ENCODE assay signal across 9 mouse cellular contexts in genomic region chr17:45581567-45581983, GRCm38 (mm10). TPM values are rescaled to one million over a fixed set of nuclear protein-coding genes. Genes with fewer than 3 reads are reported as not detected.
DNase-seq lines count a peak whose midpoint lies in the region; ATAC-seq and TF ChIP-seq lines count a peak whose summit lies in the region.
"Had no signal": no experiment of that assay in that cellular context is flagged by ENCODE, and none has a peak within 500 bp of the region (broad histone marks: within the 10 kb centered on the region; RNA-seq: fewer than 3 reads in every experiment).

No protein-coding gene starts in this region.

- peak; percentile 14 for TF ChIP-seq CTCF in ES-Bruce4 (IDR thresholded peaks at IDR 0.05; ENCODE audit: low read depth, low read length)

- H3K27me3 ChIP-seq in forebrain, embryonic 10.5 days (ENCODE audit: poor library complexity, severe bottlenecking), result no peaks in the 10 kb centered on the region
- H3K27me3 ChIP-seq in forebrain, embryonic 12.5 days, result no peaks in the 10 kb centered on the region
- H3K27me3 ChIP-seq in ES-Bruce4 (ENCODE audit: control insufficient read depth, insufficient read depth, low read length, poor library complexity, severe bottlenecking), result no peaks in the 10 kb centered on the region
- no peaks in the 10 kb centered on the region for H3K27me3 ChIP-seq in heart, embryonic 13.5 days (replicated peaks)
- H3K27me3 ChIP-seq in lung, embryonic 15.5 days, result no peaks in the 10 kb centered on the region

- H3K36me3 ChIP-seq in forebrain, embryonic 10.5 days (replicated peaks), result peaks cover 7% of the 10 kb centered on the region
- H3K36me3 ChIP-seq in forebrain, embryonic 12.5 days (replicated peaks), result 0 out of 2 replicates have a peak, but pooled peaks cover 4% of the 10 kb centered on the region
- 0 out of 2 replicates have a peak, but pooled peaks cover under 1% of the 10 kb centered on the region for H3K36me3 ChIP-seq in ES-Bruce4 (ENCODE audit: control insufficient read depth, insufficient read depth, low read length, poor library complexity, severe bottlenecking)
- H3K36me3 ChIP-seq in heart, embryonic 13.5 days, result peaks cover 6% of the 10 kb centered on the region
- peaks cover 3% of the 10 kb centered on the region; the same call in 1 of the 2 replicates for H3K36me3 ChIP-seq in lung, embryonic 15.5 days

- no peak overlapping the region for H3K9ac ChIP-seq in forebrain, embryonic 12.5 days
- H3K9ac ChIP-seq in ES-Bruce4 (ENCODE audit: low read depth, poor library complexity, severe bottlenecking), result no peak overlapping the region
- H3K9ac ChIP-seq in heart, embryonic 13.5 days, result no peak overlapping the region
- no peak overlapping the region for H3K9ac ChIP-seq in lung, embryonic 15.5 days

- TF ChIP-seq EP300 in ES-Bruce4 (IDR thresholded peaks at IDR 0.05; ENCODE audit: insufficient read depth, low read depth, low read length), result no peak

- no peak for ATAC-seq in forebrain, embryonic 12.5 days (ENCODE audit: low FRiP score)
- no peak for ATAC-seq in heart, embryonic 13.5 days (ENCODE audit: extremely low read depth, insufficient number of reproducible peaks, low FRiP score, low TSS enrichment)
- ATAC-seq in lung, embryonic 15.5 days (ENCODE audit: borderline replicate concordance, extremely low read depth, low FRiP score, low TSS enrichment), result 0 out of 2 replicates have a peak, but pooled peaks have one; percentile 7

- no peak overlapping the region for H3K27ac ChIP-seq in forebrain, embryonic 10.5 days
- H3K27ac ChIP-seq in forebrain, embryonic 12.5 days, result no peak overlapping the region
- H3K27ac ChIP-seq in ES-Bruce4 (ENCODE audit: insufficient read depth, low read length), result no peak overlapping the region
- peak overlapping the region; percentile 59 for H3K27ac ChIP-seq in heart, embryonic 13.5 days (replicated peaks)
- peak overlapping the region; percentile 61; the same call in 1 of the 2 replicates for H3K27ac ChIP-seq in lung, embryonic 15.5 days

- H3K4me3 ChIP-seq in forebrain, embryonic 10.5 days, result no peak overlapping the region; the same call in 1 of the 2 replicates
- H3K4me3 ChIP-seq in forebrain, embryonic 12.5 days (replicated peaks), result no peak overlapping the region
- H3K4me3 ChIP-seq in ES-Bruce4 (ENCODE audit: low read depth, low read length), result no peak overlapping the region
- no peak overlapping the region for H3K4me3 ChIP-seq in heart, embryonic 13.5 days
- no peak overlapping the region for H3K4me3 ChIP-seq in lung, embryonic 15.5 days
- H3K4me3 ChIP-seq: megakaryocyte, embryonic 14.5 days had no signal

- no peak overlapping the region for H3K4me2 ChIP-seq in forebrain, embryonic 12.5 days
- no peak overlapping the region for H3K4me2 ChIP-seq in heart, embryonic 13.5 days
- 0 out of 2 replicates have a peak overlapping the region, but pooled peaks have one; percentile 21 for H3K4me2 ChIP-seq in lung, embryonic 15.5 days

- DNase-seq in forebrain, embryonic 10.5 days (ENCODE audit: extremely low spot score, low spot score), result peak; percentile 72
- peak; percentile 85 to 90 for DNase-seq in cerebellum, postnatal 10 days
- DNase-seq in kidney, postnatal 36 days, result peak; percentile 77 to 82
- DNase-seq in skeletal muscle tissue, adult 2 months (ENCODE audit: low read depth, low spot score), result peak; percentile 74

- WGBS in forebrain, embryonic 10.5 days, result 22% methylated on average over 2 of the region's 2 CpGs
- WGBS in forebrain, embryonic 12.5 days, result 18% methylated on average over 2 of the region's 2 CpGs
- 12% methylated on average over 2 of the region's 2 CpGs for WGBS in heart, embryonic 13.5 days
- WGBS in lung, embryonic 15.5 days, result 3% methylated on average over 2 of the region's 2 CpGs

- TF ChIP-seq POLR2A in ES-Bruce4 (IDR thresholded peaks at IDR 0.05; ENCODE audit: insufficient read depth, low read length), result no peak

- peaks cover 5% of the 10 kb centered on the region; the same call in 1 of the 2 replicates for H3K9me3 ChIP-seq in forebrain, embryonic 10.5 days
- no peaks in the 10 kb centered on the region; the same call in 1 of the 2 replicates for H3K9me3 ChIP-seq in forebrain, embryonic 12.5 days
- H3K9me3 ChIP-seq in ES-Bruce4 (replicated peaks; ENCODE audit: control insufficient read depth, insufficient read depth, low read length, poor library complexity, severe bottlenecking), result no peaks in the 10 kb centered on the region
- H3K9me3 ChIP-seq in heart, embryonic 13.5 days, result peaks cover 3% of the 10 kb centered on the region; the same call in 1 of the 2 replicates
- no peaks in the 10 kb centered on the region for H3K9me3 ChIP-seq in lung, embryonic 15.5 days

- H3K4me1 ChIP-seq in forebrain, embryonic 10.5 days, result peaks cover 37% of the 10 kb centered on the region
- peaks cover 28% of the 10 kb centered on the region for H3K4me1 ChIP-seq in forebrain, embryonic 12.5 days
- H3K4me1 ChIP-seq in ES-Bruce4 (ENCODE audit: control insufficient read depth, insufficient read depth, low read length), result peaks cover 4% of the 10 kb centered on the region
- peaks cover 59% of the 10 kb centered on the region for H3K4me1 ChIP-seq in heart, embryonic 13.5 days
- peaks cover 41% of the 10 kb centered on the region for H3K4me1 ChIP-seq in lung, embryonic 15.5 days

RNA-seq across cellular contexts. Expression of gene Hsp90ab1, which starts 8.5 kb away (rescaled TPM):
- 2,210 and 2,220 TPM in 2 replicates for polyA plus RNA-seq in forebrain, embryonic 10.5 days (2016; fragmentation: Nextera tagmentation; extraction: Ambion mirVana)
- 1,580 and 1,603 TPM in 2 replicates for polyA plus RNA-seq in forebrain, embryonic 12.5 days (2016; fragmentation: Nextera tagmentation; extraction: Ambion mirVana)
- 3,626 and 3,708 TPM in 2 replicates for polyA plus RNA-seq in ES-Bruce4 (2011; ENCODE audit: insufficient read depth, insufficient read length, low read depth, missing spikeins)
- 1,372 and 1,500 TPM in 2 replicates for polyA plus RNA-seq in heart, embryonic 13.5 days (2015; fragmentation: Nextera tagmentation; extraction: Ambion mirVana)
- 1,572 and 1,619 TPM in 2 replicates for polyA plus RNA-seq in lung, embryonic 15.5 days (2015; fragmentation: Nextera tagmentation; extraction: Ambion mirVana)

RNA-seq across cellular contexts. Expression of gene Slc29a1, which starts 17.8 kb away (rescaled TPM):
- 70.3 and 76.3 TPM in 2 replicates for polyA plus RNA-seq in forebrain, embryonic 10.5 days (2016; fragmentation: Nextera tagmentation; extraction: Ambion mirVana)
- 50.2 and 52.0 TPM in 2 replicates for polyA plus RNA-seq in forebrain, embryonic 12.5 days (2016; fragmentation: Nextera tagmentation; extraction: Ambion mirVana)
- 132 and 134 TPM in 2 replicates for polyA plus RNA-seq in ES-Bruce4 (2011; ENCODE audit: insufficient read depth, insufficient read length, low read depth, missing spikeins)
- polyA plus RNA-seq in heart, embryonic 13.5 days (2015; fragmentation: Nextera tagmentation; extraction: Ambion mirVana), result 68.8 and 83.6 TPM in 2 replicates
- 92.1 and 103 TPM in 2 replicates for polyA plus RNA-seq in lung, embryonic 15.5 days (2015; fragmentation: Nextera tagmentation; extraction: Ambion mirVana)

RNA-seq across cellular contexts. Expression of gene Slc35b2, which starts 17.9 kb away (rescaled TPM):
- polyA plus RNA-seq in forebrain, embryonic 10.5 days (2016; fragmentation: Nextera tagmentation; extraction: Ambion mirVana), result 114 and 117 TPM in 2 replicates
- 91.0 and 91.7 TPM in 2 replicates for polyA plus RNA-seq in forebrain, embryonic 12.5 days (2016; fragmentation: Nextera tagmentation; extraction: Ambion mirVana)
- 28.2 and 31.7 TPM in 2 replicates for polyA plus RNA-seq in ES-Bruce4 (2011; ENCODE audit: insufficient read depth, insufficient read length, low read depth, missing spikeins)
- polyA plus RNA-seq in heart, embryonic 13.5 days (2015; fragmentation: Nextera tagmentation; extraction: Ambion mirVana), result 91.8 and 94.9 TPM in 2 replicates
- 137 and 141 TPM in 2 replicates for polyA plus RNA-seq in lung, embryonic 15.5 days (2015; fragmentation: Nextera tagmentation; extraction: Ambion mirVana)

RNA-seq across cellular contexts. Expression of gene Mymx, which starts 20.3 kb away (rescaled TPM):
- 0.27 and 0.30 TPM in 2 replicates for polyA plus RNA-seq in forebrain, embryonic 10.5 days (2016; fragmentation: Nextera tagmentation; extraction: Ambion mirVana)
- polyA plus RNA-seq in forebrain, embryonic 12.5 days (2016; fragmentation: Nextera tagmentation; extraction: Ambion mirVana), result 0.24 TPM in 1 of 2 replicates, not detected in the other
- 19.2 and 22.6 TPM in 2 replicates for polyA plus RNA-seq in ES-Bruce4 (2011; ENCODE audit: insufficient read depth, insufficient read length, low read depth, missing spikeins)
- 0.37 and 0.45 TPM in 2 replicates for polyA plus RNA-seq in heart, embryonic 13.5 days (2015; fragmentation: Nextera tagmentation; extraction: Ambion mirVana)
- polyA plus RNA-seq in lung, embryonic 15.5 days (2015; fragmentation: Nextera tagmentation; extraction: Ambion mirVana), result 0.36 and 0.41 TPM in 2 replicates

RNA-seq across cellular contexts. Expression of gene Nfkbie, which starts 26.1 kb away (rescaled TPM):
- polyA plus RNA-seq in forebrain, embryonic 10.5 days (2016; fragmentation: Nextera tagmentation; extraction: Ambion mirVana), result 6.6 and 6.9 TPM in 2 replicates
- polyA plus RNA-seq in forebrain, embryonic 12.5 days (2016; fragmentation: Nextera tagmentation; extraction: Ambion mirVana), result 5.5 and 5.7 TPM in 2 replicates
- polyA plus RNA-seq in ES-Bruce4 (2011; ENCODE audit: insufficient read depth, insufficient read length, low read depth, missing spikeins), result 2.7 and 3.0 TPM in 2 replicates
- 2.7 TPM in 2 replicates for polyA plus RNA-seq in heart, embryonic 13.5 days (2015; fragmentation: Nextera tagmentation; extraction: Ambion mirVana)
- polyA plus RNA-seq in lung, embryonic 15.5 days (2015; fragmentation: Nextera tagmentation; extraction: Ambion mirVana), result 3.0 and 5.0 TPM in 2 replicates

Comparison
In these comparisons a context has a peak if more than half of its experiments do, and no peak if none do; other contexts are left out.
1. H3K27ac ChIP-seq: peak in heart, embryonic 13.5 days (single experiment) and lung, embryonic 15.5 days (single experiment); none in forebrain, embryonic 10.5 days (single experiment), forebrain, embryonic 12.5 days (single experiment) and ES-Bruce4 (single experiment).
2. Peak in every context shown above with its lines, with median percentiles within 50 percentile points of each other: DNase-seq.